Mouse (Mus musculus) T-cell, adult 2 months (primary cell): ENCODE results near the gene Adh6b.
A peak's percentile ranks its signal among the peaks of the same experiment; 100 is the strongest.

Experiments used
- DNase-seq: peaks from one replicate; pipeline ENCODE4 v3.0.0; 2022; ENCODE audit warnings: low spot score

Gene Adh6b

DNA sequence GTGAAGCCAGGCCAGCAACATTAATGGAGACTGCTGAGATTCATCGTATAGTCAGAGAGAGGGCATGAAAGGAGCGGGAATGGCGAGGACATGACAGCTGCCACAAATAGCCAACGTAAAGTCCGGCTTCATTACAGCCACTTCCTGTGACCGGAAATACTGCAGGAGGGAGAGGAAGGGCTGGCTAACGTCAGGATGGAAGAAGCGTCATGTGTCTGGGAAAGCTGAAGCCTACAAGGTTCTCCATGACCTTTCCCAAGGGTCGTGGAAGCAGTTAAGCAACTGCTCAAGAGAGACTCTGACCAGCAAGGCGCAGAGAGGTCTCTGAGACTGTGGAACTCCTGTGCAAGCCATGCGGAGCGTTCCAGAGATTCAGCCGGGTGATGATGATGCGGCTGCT lies at the start of gene Adh6b:
TSS of gene Adh6b (plus strand) at position 305 of the 400 bp plus-strand sequence.
- DNase-seq = no peak

DNA sequence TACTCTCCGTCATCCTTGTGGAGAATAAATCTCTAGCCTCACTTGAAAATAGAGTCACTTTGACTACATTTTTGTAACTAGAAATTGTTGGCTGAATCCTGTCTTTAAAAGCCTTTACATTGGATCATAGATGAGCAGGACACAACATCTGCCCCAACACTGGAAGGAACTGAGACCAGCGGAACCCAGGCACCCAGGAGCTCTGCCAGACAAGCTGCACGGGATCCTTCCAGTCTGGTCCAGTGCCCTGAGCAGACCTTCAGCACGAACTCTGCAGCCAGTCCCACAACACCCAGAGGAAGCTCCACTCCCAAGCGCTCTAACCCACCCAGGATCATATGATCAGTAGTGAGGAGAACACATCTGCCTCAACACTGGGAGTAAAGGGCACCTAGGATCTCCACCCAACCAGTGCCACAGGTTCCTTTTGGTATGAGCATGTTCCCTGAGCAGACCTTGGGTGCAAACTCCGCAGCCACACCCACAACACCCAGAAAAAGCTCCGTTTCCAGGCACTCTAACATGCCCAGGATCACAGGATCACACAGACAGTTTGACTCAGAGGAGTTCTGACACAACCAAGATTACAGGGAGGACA lies 48.2 kb upstream of the Adh6b start:
- DNase-seq = no peak

DNA sequence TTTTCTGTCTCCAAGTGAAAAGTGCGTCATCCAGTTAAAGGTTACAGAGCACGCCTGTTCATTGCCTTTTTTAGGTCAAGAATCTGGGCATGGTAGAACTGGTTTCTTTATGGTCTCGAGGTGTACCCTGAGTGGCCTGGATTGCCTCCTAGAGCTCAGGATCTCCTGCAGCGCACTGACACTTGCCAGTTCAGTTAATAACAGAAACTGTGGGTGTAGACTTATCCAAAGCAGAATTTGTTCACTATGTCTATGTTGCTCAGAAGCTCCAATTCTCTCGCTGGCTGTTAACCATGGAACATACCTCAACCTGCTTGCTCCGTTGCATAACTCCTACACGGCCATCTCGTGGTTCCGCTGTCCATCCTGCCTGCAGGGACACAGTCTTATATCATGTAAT lies 41.4 kb upstream of the Adh6b start:
- no peak for DNase-seq

DNA sequence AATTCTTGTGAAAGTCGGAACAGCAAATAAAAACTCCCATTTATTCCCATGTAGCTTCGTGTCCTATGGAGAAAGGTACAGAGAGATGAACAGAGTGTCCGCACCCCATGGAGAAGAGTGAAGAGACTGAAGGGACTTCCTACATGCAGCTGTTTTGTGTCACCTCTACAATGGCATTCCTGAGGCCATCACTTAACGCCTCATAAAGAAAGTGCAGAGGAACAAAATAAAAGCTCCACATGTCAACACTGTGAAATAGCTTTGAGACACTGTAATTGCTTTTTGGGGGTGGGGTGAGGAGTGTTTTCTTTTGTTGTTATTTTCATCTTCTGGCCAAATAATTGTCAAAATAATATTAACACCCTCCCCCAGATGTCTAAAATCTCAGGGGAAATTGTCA lies 38.9 kb upstream of the Adh6b start:
- no peak for DNase-seq

DNA sequence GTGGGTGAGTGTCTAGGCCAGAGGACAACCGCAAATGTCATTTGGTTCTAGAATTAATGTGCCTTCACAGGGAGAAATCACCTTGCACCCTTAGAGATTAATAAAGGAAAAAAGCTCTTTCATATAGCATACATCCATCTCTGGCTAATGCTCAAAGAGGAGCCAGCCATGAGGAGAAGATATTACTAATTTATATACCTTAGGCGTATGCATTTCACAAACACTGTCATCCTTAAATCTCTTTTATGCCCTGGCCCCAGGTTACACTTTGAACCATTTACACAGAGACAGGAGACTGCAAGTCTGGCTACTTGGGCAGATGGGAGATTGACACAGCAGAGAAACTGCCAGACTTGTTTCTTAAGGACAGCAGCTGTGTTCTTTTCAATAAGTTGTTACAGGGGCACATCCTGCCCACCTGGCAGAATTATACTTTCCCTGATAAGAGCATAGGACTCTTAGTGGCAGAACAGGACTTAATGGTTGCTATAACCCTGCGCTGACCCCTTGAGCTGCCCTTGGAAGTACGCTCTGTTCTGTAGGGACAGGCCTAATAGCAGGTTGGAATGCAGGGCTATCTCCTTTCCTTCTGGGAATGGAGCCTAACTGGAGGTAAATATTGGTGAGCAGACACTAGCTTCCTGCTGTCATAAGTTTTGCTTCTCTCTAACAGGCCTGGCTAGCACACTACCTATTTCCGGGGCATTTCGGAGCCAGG lies 37.6 kb upstream of the Adh6b start:
- DNase-seq = no peak

DNA sequence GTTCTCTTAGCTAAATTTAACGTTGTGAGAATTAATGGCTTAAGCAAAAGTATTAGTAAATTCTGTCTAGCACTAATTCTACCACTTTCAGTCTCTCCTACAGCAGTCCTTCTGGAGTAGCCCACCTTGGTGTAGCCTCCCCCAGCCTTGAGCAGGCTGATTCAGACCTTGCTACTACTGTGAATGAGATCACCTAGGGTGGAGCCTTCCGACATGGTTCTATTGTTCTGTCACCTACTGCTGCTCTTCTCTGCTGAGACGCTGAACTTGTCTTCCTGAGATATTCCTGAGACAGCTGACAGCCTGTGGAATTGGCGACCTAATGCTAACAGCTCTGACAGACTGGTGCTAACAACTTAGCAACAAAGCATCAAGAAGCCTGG lies 37.1 kb upstream of the Adh6b start:
- DNase-seq = no peak

DNA sequence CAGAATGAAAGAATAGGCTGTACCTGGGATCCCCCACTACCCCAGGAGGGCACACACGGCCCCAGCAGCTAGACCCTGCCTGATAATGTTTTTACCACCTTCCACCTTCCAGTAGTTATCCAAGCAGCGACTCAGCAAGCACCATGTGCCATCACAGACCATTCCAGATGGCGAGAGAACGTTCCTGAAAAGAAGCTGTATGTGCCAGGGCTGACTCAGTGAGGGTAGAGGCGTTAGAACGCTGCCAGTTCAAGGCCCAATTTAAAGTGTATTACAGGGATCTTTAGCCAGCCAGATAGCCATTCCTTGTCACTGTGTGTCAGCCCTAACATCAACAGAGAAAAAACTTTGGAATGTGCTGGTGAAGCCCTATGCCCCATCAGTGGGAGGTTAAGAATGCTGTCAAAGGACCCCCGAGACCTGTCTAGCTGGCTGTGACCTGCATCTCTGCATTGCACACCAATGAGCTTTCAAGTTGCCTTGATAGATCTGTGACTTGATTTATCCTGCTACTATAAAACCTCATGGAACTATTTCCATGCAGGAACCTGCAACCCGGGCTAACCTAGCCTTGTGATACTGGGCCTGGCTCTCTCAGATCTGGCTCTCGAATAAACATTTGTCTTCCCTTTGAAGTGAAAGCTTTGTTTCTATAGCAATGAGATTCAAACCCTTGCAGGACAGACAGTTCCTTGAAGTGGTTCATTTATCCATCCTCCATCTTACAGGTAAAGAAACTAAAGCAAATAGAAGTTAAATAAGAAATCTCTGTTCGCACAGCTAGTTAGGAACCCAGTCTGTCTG lies 35.9 kb upstream of the Adh6b start:
- DNase-seq = no peak

DNA sequence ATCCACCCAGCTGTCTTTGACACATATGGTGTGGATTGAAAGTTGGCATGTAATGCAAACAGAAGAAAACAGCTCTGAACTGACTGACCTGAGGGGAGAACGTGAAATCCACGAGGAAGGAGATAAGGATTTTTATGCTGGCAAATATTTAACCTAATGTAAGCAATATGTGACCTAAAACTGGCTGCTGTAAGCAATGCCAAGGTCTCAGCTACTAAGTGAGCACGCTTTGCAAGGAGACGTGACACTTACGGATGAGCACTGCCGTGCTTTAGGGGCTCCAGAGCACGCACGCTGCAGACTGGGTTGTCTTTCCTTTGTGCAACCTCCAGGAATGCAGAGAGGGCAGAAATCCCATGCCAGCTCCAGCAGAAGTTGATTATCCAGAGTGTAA lies 35.3 kb upstream of the Adh6b start:
- DNase-seq = no peak

DNA sequence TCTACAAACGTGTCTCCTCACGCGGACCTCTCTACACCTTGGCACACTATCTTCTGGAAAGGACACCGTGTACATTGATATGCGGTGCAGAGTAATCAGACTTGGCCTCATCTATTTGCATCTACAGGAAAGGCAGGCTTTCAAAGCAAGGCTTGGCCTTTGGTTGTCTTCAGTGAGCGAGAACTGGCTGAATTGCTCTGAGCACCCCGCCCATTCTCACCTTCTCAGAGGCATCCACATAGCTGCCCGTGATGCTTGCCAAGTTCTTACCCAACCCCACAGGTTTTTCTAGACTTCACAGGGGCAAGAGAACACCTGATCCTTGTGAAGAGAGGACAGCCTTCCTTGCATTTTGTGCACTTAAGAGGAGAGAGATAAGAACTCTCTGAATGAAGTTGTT lies 31.7 kb upstream of the Adh6b start:
- no peak for DNase-seq

DNA sequence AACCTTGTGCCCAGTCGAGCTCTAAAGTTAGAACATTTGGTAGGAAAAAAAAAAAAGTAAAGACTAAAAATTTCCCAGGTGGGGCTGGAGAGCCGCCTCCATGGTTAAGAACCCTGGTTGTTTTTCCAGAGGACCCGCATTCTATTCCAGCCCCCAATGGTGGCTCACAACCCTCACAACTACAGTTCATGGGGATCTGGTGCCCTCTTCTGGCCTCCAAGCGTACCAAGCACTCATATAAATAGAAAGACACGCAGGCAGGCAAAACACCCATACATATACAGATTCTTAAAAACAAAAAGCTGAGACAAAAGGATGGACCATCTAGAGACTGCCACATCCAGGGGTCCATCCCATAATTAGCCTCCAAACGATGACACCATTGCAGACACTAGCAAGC lies 30.6 kb upstream of the Adh6b start:
- no peak for DNase-seq

DNA sequence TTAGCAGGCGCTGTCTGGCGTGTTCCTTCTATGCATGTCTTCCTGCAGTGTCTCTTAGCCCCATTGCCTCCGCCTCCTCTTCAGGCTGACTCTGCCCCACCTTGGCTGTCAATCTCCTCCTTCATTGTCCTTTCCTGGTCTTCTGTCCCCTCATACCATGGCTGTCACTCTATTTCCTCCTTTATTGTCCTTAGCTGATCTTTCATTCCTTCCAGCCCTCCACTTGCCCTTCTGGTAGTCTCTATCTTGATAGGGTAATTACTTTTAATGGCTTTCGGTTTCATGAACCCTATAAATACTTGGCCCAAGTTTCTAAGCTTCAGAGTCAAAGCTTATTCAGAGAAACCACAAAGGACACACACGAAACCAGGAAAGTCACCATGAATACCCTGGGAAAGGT lies 28.6 kb upstream of the Adh6b start, which contains the start of gene Adh6a:
TSS of gene Adh6a (plus strand) at position 322 of the 400 bp plus-strand sequence.
- DNase-seq = no peak

DNA sequence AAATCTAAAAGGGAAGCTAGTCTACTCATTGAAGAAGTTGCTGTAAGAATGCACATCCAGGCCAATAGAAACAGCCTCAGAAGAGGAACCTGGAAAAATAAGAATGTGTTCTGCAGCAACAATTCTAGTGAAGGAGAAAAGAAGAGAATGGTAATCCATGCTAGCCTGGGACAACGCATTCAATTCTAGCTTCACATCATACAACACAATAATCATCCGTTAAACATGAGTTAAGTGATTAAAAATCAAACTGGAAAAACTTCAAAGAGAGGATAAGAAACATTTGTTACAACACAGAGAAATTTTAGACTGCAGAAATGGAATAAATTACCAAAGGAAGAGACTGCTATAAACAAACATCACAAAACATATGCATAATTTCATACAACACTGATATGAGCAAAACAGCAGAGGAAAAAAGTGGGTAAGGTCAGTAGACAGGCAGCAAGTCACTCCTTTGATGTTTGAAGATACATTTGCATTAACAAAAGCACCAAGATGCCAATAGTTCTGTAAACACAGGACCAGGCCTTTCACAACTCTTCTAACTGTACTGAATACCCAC lies 24.6 kb upstream of the Adh6b start:
- DNase-seq = no peak

DNA sequence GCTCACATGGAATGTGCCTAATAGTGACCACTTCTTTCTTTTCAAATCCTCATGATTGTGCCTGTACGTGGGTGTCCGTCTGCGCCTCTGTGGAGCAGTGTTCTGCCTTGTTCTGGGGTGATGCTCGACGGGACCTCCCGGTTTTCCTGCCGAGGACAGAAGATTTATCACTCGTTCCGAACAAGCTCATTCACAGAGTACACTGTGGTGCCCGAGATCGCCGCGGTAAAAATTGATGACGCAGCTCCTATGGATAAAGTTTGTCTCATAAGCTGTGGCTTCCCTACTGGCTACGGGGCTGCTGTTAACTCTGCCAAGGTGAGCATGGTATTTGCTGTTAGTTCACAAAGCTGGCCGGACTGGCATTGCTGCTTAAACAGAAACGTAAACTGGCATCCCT lies 16.6 kb upstream of the Adh6b start:
- DNase-seq = no peak

DNA sequence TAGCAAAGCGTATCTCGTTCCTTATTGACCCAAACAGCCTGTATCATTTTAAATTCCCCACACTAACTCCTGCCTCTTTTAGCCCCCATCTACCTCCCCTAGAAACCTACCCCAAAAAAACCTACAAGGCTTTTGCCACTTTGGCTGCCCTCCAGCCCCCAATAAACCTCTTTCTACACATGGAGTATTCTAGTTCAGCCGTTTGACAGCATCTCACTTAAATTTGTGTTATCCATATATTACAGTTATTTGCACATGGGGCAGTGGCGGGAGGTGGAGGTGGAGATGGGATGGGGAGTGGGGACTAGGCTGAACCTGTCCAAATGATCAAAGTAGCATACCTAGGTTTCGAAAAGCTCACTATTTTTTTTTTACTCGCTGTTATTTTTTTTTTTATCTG lies 16.1 kb upstream of the Adh6b start:
- DNase-seq = no peak

DNA sequence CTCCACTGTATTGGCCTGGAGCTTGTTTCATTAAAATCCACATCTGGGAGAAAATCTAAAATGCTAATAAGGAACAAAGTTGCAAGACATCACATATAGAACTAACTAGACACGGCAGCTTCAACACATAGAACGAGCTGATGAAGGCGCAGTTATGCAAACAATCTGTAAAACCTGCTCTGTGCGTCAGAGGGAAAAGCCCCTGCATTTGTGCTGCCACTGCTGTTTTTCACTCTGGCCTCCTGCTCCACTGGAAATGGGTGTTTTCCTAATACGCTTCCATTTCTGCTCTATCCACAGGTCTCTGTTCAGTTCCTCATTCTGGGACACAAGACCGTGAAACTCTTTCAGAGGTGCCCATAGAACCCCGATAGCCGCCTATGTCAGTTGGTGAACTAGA lies 7.7 kb upstream of the Adh6b start:
- DNase-seq = no peak

DNA sequence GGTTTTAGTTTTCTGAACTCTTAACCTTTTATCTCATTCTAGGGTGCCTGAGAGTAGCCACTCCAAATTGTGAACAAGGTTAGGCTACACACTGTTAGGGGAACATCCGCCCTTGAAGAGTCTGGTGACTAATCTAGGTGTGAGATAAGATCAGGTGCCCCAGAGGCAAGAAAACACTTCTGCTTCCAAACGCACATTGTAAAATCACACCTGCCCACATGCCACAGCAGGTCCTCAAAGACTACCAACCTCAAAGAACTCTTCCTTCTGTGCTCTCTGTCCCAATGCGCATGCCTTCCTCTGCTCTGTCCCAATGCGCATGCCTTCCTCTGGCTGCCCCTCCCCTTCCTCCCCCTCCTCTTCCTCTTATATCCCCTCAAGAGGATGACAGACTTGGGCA lies 7.3 kb upstream of the Adh6b start:
- DNase-seq = peak; percentile 1

DNA sequence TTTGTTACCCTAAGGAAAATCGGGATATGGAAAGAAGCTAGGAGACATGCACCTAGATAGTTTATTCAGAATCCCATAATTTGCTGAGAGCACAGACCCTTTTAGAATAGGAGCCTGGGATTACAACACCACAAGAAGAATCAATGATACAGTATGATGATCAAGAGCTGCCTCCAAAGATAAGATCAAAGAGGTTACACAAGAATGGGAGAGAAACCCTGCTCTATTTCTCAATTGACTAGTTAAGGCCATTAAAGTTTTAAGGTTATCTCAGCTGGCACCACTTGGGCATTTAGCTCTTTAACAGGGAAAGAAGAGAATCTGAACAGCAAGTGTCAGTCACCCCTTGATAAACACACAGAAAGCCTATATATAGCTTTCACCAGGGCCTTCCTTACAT lies 6.0 kb upstream of the Adh6b start:
- no peak for DNase-seq

DNA sequence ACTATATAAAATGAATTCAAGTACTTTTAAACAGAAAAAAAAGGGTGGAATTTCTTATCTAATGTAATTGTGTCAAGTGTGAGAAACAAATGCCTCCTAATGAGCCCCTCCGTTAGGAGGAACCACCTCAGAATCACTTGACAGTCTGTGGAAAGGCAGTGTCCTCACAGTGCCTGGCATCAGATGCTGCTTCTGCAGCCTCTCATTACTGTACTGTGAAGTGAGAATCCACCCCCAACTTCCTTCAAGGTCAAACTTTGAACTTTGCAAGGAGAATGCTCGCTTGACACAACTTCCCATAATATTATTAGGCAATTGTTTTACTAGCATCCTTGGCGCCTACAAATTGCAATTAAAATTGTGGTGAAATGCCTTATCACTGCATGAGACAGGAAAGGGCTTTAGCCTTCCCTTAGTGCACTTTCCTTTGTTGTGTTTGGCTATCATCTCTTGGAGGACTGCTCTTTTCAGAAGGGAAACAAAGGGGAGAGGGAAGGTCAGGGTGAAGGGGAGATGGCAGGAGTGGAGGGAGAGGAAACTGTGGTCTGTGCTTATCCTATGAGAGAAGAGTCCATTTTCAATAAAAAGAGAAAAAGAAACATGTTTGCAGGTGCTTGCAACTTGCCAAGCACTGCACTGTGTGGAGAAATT lies 5.3 kb upstream of the Adh6b start:
- no peak for DNase-seq

DNA sequence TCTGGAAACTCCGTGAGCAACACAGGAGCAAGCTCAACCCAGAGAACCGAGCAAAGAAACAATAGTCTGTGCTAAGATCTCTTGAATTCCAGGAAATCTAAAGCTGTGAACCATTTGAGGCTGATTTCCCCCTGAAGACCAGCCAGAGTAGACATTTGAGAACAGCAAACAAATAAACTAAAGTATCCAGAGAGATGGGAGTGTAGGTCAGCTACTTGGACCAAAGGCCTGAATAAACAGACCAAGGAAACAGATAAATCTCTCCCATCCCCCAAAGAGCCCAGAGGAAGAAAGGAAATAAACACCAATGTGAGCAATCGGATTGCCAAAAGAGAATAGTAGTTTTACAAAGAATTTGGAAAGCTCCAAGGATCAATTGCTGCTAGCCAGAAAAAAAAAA lies 5.5 kb downstream of the Adh6b start:
- DNase-seq = no peak

DNA sequence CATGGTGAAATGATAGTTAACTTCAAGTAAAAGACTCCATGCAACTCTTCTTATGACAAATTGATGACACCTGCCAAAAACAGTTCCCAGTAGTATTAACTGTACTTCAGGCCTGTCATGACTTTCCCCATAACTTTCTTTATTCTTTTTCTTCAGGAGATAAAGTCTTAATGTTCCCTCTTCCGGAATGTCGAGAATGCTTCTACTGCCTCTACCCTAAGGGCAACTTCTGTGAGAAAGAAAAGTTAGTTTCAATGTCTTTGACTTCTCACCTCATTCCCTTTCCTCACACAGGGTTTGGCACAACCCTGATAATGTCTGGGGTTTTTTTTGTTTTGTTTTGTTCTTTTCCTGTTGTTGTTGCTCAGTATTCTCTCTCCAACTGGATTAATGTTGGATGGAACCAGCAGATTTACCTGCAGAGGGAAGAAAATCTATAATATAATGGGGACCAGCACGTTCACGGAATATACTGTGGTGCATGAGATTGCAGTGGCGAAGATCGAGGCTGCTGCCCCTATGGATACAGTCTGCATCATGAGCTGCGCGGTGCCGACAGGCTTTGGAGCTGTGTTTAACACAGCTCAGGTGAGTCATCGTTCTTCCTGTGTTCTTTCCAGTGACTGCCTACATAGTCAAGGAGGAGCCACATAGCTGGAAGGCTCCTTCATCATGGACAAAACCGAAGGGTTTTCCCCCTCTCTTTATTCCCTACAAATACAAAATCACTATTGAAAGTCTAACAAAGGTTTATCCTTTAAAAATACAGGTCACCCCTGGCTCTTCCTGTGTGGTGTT lies 10.6 kb downstream of the Adh6b start:
- no peak for DNase-seq

DNA sequence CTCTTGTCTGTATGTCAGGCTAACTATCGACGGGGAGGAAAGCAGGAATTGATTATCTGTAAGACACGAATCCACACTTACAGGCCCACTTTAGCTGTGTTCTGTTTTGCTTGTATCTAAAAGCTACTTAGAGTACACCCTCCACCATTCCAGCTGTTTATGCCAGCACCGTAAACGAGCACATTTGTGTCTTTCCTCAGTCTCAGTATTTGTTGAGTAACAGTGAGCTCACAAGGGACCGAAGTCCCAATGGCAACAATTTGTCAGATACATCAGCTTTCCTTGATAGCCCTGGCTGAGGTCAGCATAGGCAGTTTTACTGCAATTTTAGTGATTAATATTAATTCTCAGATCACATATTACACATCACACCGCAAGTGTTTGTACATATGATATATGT lies 17.3 kb downstream of the Adh6b start:
- no peak for DNase-seq

DNA sequence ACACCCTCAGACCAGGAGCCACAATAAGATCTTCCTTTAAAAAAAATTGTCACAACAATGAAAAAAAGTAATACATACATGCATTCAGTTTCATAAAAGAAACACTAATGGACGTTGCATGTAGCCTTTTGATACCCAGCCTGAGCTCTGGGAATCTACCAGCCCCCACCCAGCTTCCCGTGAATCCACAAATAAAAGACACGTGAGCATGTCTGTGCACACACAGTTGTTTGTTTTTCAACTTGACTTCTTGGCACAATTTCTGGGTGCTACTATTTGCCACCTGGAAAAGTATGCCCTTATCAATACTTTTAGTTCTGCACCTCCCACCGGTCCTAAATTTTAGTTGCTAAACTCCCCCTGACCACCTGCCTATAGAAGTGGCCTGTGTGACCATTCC lies 19.1 kb downstream of the Adh6b start:
- DNase-seq = no peak
